Mouse (Mus musculus) layer of hippocampus, adult 8-10 months (tissue): ENCODE data around the gene Abhd17a. TPM values are rescaled to one million over a fixed set of nuclear protein-coding genes. Genes with fewer than 3 reads are reported as not detected.

Source experiments
- DNase-seq, 2 experiments: peaks; one replicate each; pipeline ENCODE4 v3.0.0; 2022; ENCODE audit warnings: low spot score in 2 of 2
- microRNA-seq, 2 experiments: library from miRNA; unstranded; fragments of <30 nt; microRNA quantifications; one replicate each; pipeline ENCODE4 v1.2.0; 2022
- total RNA-seq, 4 experiments: library from RNA; stranded (reverse); gene quantifications; 2 replicates each; pipeline ENCODE4 v1.2.4; 2022

Abhd17a gene
- total RNA-seq, 4 experiments from 2014 or later, result 144 to 155 (median 147) TPM

DNA sequence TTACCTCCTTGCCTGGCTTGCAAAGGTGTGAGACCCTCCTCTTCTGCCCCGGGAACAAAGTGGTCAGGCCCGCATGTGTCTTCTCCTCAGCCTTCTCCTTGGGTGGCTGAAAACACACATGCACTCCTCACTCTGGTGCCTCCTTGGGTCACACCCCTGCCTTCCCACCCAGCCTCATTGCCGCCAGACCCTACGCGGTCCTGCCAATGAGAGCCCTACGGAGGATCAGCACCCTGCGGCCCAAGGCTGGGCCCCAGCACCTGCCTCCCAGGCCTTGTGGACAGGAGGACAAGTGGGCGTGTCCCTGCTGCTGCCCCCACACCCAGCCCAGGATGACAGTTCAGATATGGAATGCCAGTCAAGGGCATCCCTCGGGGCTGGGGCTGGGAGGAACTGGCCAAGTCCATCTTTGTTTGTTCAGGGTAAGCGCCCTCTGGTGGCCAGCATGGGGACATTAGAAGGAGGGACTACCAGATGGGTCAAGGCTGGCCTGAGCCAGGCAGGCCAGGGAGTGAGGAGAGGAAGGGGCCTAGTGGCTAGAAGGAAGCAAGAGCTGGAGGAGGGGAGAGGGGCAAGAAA lies 41.6 kb downstream of the Abhd17a start:
- DNase-seq, result peak in 1 of 2 experiments; percentile 44

DNA sequence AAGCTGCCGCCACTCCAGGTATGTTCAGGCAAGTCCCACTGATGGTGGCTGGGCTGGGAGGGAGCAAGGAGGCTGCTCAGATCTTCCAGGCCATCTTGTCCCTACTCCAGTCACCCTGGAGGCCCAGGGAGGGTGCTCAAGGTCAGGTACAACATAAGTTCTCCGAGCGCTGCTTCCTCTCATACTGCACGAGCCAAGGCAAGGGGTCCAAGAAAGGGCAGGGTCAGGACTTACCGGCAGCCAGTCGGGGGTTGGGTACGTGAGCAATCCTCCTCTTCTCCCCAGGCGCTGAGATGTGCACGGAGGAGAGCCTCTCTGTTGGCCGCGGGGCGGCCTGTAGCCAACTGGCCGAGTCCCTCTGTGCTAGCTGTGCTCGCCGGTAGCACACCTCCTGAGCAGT lies 42.6 kb downstream of the Abhd17a start:
- no peak for DNase-seq

DNA sequence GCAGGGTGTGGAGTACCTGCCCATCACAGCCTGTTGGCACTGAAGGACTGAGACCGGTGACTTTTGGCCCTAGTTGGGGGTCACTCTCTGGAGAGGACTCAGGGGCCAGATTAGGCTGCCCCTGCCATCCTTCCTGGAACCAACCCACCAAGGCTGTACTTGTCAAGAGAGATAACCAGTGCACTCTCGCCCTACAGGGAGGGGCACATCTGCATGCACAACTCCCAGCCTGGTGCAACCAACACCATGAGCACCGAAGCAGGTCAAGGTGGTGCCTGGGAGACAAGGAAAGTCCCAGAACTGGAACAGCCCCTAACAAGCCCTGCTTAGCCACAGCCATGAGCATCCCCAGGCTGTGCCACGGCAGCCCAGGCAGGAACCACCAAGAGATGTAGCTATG lies 43.2 kb downstream of the Abhd17a start:
- no peak for DNase-seq

DNA sequence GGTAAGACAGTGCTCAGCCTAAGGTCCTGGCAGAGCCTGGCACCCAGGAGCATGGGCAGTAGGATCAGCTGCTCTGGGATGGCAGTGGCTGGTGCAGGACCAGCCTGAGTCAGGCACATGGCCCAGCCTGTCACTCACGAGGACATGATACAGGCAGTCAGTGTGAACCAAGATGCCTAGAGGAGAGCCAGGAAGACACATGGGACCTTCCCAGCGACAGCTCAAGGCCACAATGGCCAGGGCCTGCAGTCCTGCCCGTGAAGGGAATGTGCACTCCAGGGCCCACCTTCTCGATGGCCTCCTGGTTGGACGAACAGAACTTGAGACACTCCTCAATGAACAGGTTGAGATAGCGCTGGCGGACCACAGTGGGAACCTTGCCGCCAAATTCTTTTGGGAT lies 44.6 kb downstream of the Abhd17a start:
- no peak for DNase-seq

DNA sequence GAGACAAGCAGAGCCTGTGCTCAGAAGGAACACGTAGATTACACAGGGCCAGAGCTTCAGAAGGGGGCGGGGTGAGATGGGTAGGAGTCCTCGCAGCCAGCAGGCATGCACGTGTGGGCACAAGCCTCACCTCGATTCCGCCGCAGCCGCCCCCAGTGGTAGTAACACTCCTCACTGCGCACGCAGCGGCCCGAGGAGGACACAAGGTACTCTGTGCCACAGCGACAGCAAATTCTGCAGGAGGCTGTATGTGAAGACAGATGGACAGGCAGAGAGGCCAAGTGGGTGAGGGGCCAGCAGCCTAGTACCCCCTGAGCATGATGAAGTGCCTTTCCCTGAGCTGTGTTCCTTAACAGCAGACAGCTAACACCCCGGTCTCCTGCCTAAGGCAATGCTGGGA lies 46.3 kb downstream of the Abhd17a start:
- DNase-seq, result no peak

DNA sequence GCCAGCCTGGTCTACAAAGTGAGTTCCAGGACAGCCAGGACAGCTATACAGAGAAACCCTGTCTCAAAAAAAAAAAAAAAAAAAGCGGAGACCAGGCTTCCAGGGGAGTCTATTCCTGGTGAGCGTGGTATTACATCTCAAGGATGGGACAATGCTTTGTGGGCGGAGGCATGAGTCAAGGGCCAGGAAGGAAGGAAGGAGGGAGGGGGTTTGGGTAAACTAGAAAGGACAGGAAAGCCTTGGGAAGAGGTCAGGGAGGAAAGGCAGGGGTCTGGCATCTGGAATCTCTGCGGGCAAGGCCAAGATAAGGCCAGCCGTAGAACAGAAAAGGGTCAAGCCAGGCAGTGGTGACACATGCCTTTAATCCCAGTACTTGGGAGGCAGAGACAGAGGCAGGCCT lies 50.6 kb downstream of the Abhd17a start:
- DNase-seq, result no peak

DNA sequence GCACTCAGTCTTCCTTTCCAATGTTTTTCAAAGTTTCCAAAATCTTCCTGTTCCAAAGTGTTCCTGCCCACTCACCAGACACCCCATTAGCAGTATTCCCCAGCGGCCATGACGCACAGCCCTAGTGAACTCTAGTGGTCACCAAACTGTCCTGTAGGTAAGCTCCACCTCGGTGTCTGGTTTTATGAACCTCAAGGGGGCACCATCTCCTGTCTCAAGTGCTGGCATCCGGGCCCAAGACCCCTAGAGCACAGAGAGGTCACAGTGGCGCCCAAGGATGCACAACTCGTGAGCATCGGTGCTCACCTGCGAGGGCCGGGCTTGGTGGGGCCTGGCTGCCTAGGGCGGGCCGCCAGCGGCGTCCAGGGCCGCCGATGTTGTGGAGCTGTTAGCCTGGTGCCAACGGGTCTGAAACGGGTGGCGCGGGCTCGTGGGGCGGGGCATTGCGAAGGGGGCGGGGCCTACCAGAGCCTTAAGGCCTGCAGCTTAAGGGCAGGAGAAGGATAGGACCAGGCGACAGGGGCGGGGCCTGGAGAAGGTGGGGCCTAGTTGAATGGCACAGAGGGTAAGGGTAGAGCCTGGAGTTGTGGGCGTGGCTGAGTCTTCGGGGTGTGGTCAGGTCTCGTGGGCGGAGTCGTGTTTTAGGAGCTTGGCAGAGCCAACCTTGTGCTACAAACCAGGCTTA lies 51.3 kb downstream of the Abhd17a start, which contains the start of gene Atp8b3:
Gene Atp8b3, minus strand, starts transcription at position 415 of the 685 bp plus-strand sequence.
- no peak for DNase-seq

DNA sequence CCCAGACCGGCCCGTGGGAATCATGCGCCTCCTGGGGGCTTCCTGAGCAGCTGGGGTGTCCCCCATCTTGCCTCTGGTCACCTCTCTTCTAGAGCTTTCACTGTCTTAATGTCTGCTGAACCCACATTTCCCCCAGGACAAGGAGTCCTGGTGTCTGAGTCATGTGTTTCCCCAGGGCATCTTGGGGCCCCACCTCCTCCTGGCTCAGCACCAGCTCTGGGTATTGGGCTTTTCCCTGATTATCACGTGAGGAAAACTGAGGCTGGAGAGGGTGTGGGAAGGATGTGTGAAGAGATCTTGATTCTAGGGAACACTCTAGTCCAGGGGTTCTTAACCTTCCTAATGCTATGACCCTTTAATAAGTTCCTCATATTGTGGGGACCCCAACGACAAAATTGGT lies 52.0 kb downstream of the Abhd17a start:
- DNase-seq, result no peak

DNA sequence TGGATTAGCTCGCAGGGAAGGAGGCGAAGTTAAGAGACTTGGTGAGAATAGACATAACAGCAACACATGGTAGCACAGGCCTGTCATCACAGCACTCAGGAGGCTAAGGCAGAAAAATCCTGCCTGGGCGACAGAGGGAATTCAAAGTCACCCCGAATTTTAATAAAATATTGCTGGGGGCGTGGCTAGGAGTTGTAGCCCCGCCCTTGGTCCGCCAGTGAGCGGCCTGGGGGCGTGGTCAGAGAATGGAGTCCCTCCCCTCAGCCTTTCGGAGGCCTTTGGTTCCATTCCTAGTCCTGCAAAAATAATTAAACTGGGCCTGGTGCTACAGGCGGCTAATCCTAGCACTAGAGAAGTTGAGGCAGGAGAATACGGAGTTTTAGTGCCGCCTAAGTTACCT lies 54.4 kb downstream of the Abhd17a start:
- DNase-seq, result no peak

DNA sequence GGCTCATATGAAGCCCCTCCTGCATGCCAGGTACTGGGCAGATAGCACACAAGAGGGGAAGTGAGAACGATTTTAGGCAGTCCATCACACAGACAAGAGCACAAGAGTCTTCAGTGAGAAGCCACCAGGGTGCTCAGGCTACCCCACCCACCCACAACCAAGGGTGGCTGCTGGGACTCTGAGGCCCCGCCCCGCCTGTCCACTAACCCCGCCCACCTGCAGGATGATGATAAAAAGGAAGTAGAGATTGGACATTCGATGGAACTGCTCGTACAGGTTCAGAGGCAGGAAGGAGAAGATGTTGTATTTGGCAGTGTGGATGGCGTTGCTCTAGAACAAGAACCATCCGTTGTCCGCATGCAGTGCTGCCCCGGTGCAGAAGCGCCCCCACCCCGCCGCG lies 55.1 kb downstream of the Abhd17a start:
- no peak for DNase-seq

DNA sequence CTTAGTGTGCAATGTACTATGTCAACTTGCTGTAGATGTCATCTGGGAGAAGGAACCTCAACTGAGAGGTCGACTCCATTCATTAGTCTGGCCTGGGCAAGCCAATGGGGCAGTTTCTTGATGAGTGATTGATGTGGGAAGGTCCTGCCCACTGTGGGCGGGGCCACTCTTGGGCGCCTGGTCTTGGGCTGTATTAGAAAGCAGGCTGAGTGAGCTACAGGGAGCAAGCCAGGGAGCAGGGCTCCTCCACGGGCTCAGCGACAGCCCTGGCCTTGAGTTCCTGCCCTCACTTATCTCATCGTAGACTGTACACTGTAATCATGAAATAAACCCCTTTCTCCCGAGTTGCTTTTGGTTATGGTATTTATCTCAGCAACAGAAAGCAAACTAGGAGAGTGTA lies 56.4 kb downstream of the Abhd17a start:
- no peak for DNase-seq

Small RNA genes within 50 kb of the gene (microRNA-seq; reads per million reads assigned to microRNA genes)
- 4.1 to 5.1 reads per million in 2 experiments for gene Mir6912

Other genes starting within 250 kb of the Abhd17a start
- 1 to 10 TPM; 5.8 to 7.4 (median 6.7) TPM for gene Adamtsl5, start 241.9 kb downstream of the Abhd17a start, total RNA-seq
- 10 to 100 TPM; 18.0 to 36.4 (median 30.4) TPM for gene Plk5, start 233.9 kb downstream of the Abhd17a start, total RNA-seq
- 10 to 100 TPM; 17.0 to 19.6 (median 18.3) TPM for gene Mex3d, start 202.7 kb downstream of the Abhd17a start, total RNA-seq
- gene Mbd3, start 190.8 kb downstream of the Abhd17a start, total RNA-seq, result 100 to 1,000 TPM; 149 to 154 (median 150) TPM
- gene Uqcr11, start 183.5 kb downstream of the Abhd17a start, total RNA-seq, result 100 to 1,000 TPM; 320 to 446 (median 390) TPM
- 10 to 100 TPM; 29.5 to 33.9 (median 32.2) TPM for gene Tcf3, start 156.7 kb downstream of the Abhd17a start, total RNA-seq
- gene Onecut3, start 95.5 kb downstream of the Abhd17a start, total RNA-seq, result under 1 TPM in 1 of 4 experiments, not detected in 3; 0.06 TPM
- gene Atp8b3, start 51.2 kb downstream of the Abhd17a start, total RNA-seq, result 1 to 10 TPM in 1 of 4 experiments, under 1 TPM in 3; 0.11 to 1.2 (median 0.17) TPM
- 10 to 100 TPM; 45.3 to 53.2 (median 49.5) TPM for gene Rexo1, start 28.8 kb downstream of the Abhd17a start, total RNA-seq
- gene Klf16, start 13.0 kb downstream of the Abhd17a start, total RNA-seq, result 10 to 100 TPM; 47.5 to 51.9 (median 49.3) TPM
- 10 to 100 TPM; 39.3 to 58.6 (median 42.8) TPM for gene Scamp4, start 12.5 kb upstream of the Abhd17a start, total RNA-seq
- 1 to 10 TPM; 2.0 to 5.0 (median 3.0) TPM for gene Adat3, start 12.5 kb upstream of the Abhd17a start, total RNA-seq
- gene Gm49322, start 15.7 kb upstream of the Abhd17a start, total RNA-seq, result 1 to 10 TPM; 3.0 to 5.4 (median 3.7) TPM
- gene Csnk1g2, start 32.5 kb upstream of the Abhd17a start, total RNA-seq, result 100 to 1,000 TPM; 190 to 230 (median 201) TPM
- 100 to 1,000 TPM in 2 of 4 experiments, 10 to 100 TPM in 2; 92.1 to 103 (median 97.9) TPM for gene Btbd2, start 66.7 kb upstream of the Abhd17a start, total RNA-seq
- 10 to 100 TPM; 41.9 to 50.0 (median 45.1) TPM for gene Mknk2, start 87.8 kb upstream of the Abhd17a start, total RNA-seq
- 10 to 100 TPM; 13.8 to 18.0 (median 15.0) TPM for gene Mob3a, start 111.6 kb upstream of the Abhd17a start, total RNA-seq
- gene Izumo4, start 111.8 kb upstream of the Abhd17a start, total RNA-seq, result 10 to 100 TPM; 56.6 to 73.2 (median 69.8) TPM
- gene Ap3d1, start 151.9 kb upstream of the Abhd17a start, total RNA-seq, result 100 to 1,000 TPM; 136 to 163 (median 147) TPM
- 10 to 100 TPM; 43.7 to 56.4 (median 51.3) TPM for gene Dot1l, start 164.9 kb upstream of the Abhd17a start, total RNA-seq
- gene Sf3a2, start 207.9 kb upstream of the Abhd17a start, total RNA-seq, result 10 to 100 TPM; 43.3 to 60.0 (median 50.2) TPM
- 10 to 100 TPM; 61.4 to 75.8 (median 70.7) TPM for gene Plekhj1, start 208.3 kb upstream of the Abhd17a start, total RNA-seq
- 1 to 10 TPM; 2.4 to 4.0 (median 3.0) TPM for gene Amh, start 214.9 kb upstream of the Abhd17a start, total RNA-seq
- 1 to 10 TPM in 3 of 4 experiments, under 1 TPM in 1; 0.91 to 4.7 (median 2.7) TPM for gene Jsrp1, start 223.2 kb upstream of the Abhd17a start, total RNA-seq
- gene Oaz1, start 236.3 kb upstream of the Abhd17a start, total RNA-seq, result 100 to 1,000 TPM; 475 to 520 (median 506) TPM